Mouse (Mus musculus): Measurements from ENCODE around the gene Lgr4. TPM values are rescaled to one million over a fixed set of nuclear protein-coding genes. Genes with fewer than 3 reads are reported as not detected.
A peak's percentile ranks its signal among the peaks of the same experiment; 100 is the strongest.

Lgr4 gene
- total RNA-seq, 2 experiments from 2014 or later = 24.7 to 24.9 TPM

DNA sequence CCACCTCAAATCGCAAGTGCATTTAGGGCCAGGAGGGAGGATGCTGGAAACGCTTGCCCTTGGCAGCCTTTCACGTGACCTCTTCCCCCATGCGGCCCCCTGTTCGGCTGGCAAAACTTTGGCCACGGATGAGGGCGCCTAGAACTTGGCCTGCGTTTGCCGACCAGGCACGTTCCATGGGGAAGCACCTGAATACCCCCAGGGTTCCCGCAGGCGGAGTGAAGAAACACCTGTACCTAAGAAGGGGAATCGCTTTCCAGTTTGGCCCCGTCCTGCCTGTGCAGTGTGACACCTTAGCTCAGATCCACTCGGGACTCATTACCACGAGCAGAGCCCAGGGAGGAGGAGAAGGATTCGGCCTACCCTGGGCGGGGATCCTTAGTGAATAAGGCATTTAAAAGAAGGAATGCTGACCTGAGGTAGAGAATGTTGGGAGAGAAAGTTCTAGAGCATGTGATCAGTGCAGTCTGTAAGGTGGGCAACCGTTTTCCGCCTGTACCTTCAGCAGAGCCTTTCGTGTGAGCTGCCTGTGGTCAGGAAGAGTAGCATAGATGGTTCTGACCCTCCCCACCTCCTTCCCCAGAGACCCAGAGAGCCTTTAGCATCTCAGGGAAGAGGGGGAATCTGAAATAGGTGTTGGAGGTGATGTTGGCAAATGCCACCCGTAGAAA is 1.3 kb downstream of the Lgr4 start:
- no peak for DNase-seq
- intact Hi-C loops (cut with DNase I) = loop anchor here (5.0 kb wide), 3 partner anchors 54 to 99 kb away; partner anchors contain the start of gene Ccdc34

DNA sequence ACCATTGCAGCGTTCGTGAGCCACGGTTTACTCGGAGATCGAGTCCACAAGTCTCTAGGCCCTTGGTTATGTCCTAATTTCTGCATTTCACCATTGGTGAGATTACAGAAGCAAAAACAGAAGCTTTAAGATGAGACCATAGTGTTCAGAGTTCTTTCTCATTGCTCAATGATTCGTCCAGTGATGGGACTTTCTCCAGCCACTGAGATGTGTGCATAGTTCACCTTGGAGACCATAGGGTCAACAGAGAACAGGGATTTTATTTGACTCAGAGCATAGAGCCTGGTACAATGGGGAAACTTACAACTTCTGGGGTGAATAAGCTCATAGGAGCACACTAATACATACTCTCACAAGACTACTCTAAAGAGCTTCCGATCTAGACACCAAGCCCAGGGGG is 3.0 kb downstream of the Lgr4 start:
- DNase-seq = no peak
- intact Hi-C loops (cut with DNase I) = no loop called here

DNA sequence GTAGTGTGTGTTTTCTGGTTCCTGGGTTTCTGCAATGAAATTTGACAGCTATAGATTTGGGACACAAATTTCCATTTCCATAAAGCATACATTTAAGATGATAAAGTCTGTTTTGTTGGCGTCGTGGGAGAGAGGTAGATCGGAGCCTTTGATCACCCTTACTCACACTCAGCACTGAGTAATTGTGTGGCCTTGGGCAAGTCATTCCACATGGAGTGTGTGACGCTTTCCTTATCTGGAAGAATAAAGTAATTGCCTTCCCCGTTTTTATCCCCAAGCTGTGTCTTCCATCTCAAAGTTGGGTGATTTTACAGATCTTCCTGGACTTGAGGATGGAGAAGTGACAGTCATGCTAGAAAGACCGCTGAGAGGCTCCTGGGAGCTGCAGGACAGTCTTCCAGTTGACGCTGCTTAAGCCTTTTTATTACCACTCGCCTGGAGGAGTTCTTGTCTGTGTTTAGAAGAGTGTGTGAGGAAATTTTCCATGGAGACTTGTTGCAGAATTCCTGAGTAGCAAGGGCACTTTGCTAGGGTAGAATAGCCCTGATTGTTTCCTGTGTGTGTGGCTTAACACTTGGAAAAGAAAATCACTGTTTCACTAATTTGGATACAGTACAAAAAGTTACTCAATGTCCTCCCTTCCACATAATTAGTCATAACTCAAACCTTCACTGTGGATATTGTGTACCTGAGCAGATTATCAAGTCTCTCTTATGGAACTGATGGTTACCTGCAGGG is 4.0 kb downstream of the Lgr4 start:
- no peak for DNase-seq
- intact Hi-C loops (cut with DNase I) = no loop called here

DNA sequence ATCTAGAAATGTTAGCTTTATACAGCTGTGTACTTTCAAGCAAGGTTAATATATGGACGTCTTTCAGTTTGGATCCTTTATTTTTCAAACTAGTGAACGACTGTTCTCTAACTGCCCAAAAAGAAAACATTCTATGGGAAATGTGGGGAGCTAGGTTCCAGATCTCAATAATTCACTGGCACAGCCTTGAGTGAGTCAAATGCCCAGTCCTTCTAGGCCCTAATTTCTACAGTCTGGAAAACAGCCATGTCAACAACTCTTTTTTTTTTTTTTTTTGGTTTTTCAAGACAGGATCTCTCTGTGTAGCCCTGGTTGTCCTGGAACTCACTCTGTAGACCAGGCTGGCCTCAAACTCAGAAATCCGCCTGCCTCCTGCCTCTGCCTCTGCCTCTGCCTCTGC is 4.9 kb downstream of the Lgr4 start:
- intact Hi-C loops (cut with DNase I) = no loop called here
- DNase-seq = no peak

DNA sequence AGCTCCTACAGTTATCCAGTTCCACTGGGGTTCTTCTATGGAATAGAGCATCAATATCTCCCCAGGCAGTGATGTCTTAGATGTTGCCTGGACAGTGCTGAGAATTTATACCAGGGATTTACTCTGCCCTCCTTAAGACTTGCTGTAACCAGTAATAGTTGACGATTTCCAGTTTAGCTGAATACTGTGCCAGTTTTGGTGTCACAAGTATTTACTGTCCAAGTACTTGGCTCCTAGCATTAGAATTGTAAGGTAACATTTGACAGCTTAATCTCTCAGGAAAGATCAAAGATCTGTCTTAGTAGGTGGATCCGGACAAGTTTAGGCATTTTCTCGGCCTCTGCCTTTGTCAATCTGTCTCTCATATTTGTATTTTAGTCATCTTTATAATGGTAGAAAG is 5.6 kb downstream of the Lgr4 start:
- intact Hi-C loops (cut with DNase I) = no loop called here

DNA sequence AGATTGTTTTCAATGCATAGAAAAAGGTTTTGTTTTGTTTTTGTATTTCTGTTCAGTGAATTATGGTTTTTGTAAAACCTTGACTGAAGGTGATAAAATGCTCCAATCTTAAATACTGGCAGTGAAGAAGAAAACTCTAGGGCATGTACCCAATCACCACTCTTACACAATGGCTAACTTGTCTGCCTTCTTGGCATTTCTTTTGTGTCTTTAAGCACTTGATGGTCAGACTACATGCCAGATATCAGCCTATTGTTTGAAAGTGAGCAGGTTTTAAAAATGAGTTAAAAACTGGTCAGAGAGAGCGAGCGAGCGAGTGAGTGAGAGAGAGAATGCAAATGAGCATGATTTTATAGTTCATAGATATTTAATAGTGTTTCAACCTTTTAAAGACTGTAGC is 6.5 kb downstream of the Lgr4 start:
- no peak for DNase-seq
- intact Hi-C loops (cut with DNase I) = no loop called here

More for the DNA sequence above, 5.6 kb downstream of the Lgr4 start:
- no peak for DNase-seq

DNA sequence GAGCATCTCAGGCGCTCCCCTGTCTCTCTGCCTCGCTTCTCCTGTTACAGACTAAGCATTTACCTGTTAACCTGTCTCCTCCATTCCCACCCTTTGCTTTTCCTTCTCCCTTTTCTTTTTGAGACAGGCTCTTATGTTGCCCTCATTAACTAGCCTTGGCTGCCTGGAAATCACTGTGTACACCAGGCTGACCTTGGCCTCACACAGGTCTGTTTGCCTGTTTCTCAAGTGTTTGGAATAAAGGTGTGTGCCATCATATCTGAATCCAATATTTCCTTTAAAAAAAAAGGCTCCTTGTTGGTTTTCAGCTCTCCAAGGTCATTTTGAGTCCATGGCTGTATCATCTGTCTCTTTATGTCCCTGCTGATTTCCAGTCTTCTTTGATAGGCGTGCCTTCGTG is 9.5 kb downstream of the Lgr4 start:
- DNase-seq = no peak
- intact Hi-C loops (cut with DNase I) = no loop called here

DNA sequence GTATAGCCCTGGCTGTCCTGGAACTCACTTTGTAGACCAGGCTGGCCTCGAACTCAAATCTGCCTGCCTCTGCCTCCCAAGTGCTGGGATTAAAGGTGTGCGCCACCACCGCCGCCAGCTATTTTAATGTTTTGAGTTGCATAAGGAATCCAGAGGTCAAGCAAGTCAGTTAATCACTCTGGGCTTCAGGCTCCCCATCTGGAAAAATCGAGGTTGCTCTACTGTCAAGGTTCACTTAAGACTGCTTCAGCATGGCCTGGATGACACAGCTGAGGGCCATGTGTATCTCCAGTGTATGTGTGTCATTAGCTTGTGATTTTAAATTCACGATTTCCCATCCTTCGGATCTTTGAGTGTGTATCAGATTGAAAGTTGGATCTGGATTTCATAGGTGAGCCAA is 10.0 kb downstream of the Lgr4 start:
- intact Hi-C loops (cut with DNase I) = no loop called here
- no peak for DNase-seq

DNA sequence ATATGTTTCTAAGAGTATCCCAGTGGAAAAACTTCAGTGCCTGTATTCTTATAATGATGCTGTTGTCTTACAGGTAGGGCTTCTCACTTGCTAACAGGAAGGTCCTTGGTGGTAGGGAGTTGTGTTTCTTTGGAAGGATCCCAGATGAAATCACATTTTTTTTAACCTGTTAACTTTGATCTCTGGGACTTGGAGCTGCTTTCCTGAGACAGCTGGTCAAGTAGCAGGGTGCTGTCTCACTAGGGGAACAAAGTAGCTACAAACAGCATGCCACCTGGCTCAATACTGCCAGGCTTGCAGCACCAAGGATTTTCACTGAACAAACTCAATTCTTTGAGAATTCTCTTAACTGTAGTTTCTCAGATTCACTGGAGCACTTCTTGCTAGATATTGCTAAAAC is 10.4 kb downstream of the Lgr4 start:
- intact Hi-C loops (cut with DNase I) = no loop called here
- DNase-seq = no peak

DNA sequence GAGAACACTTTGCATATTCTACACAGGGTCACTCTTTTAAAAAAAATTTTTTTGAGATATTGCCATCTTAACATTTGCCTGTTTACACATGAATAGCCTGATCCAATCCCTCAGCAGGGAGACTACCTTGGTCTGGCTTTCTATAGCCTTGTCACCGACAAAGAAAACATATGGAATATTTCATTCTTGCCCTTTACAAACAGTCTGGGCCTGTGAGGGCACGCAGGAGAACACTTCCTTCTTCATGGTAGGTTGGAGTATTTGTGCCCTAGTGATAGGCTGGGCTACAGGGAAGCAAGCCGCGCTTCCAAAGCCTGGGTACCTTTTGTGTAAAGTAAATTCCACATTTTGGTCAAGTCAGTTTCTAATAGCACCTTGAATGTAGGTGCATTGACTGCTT is 11.3 kb downstream of the Lgr4 start:
- DNase-seq = no peak

DNA sequence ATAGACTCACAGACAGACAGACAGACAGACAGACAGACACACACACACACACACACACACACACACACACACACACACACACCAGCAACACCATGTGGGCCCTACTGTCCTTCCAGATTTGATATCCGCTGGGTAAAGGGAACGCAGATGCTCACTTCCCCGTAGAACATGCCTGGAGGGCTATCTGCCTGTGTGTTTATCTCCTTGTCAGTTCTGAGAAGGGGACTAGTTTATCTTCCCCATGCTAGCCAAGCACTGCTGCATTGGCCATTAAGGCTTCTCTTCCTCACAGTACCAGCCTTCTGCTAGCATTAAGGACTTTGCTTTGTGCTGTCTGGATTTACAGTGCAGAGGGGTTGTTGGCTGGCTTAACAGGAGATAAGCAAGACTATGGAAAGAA is 11.8 kb downstream of the Lgr4 start:
- intact Hi-C loops (cut with DNase I) = no loop called here
- no peak for DNase-seq

More for the DNA sequence above, 11.3 kb downstream of the Lgr4 start:
- intact Hi-C loops (cut with DNase I) = no loop called here

DNA sequence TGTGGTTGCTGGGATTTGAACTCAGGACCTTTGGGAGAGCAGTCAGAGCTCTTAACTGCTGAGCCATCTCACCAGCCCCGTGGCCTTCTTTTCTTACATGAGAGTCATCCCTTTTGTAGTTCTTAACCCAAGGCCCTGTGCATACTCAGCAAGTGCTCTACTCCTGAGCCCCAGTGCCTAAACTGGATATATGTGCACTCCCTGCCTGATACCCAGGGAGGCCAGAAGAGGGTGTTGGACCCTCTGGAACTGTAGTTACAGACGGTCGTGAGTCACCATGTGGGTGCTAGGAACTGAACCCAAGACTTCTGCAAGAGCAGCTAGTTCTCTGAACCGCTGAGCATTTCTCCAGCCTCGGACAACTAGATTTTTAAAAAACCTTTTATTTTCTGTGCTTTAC is 12.9 kb downstream of the Lgr4 start:
- no peak for DNase-seq
- intact Hi-C loops (cut with DNase I) = no loop called here

DNA sequence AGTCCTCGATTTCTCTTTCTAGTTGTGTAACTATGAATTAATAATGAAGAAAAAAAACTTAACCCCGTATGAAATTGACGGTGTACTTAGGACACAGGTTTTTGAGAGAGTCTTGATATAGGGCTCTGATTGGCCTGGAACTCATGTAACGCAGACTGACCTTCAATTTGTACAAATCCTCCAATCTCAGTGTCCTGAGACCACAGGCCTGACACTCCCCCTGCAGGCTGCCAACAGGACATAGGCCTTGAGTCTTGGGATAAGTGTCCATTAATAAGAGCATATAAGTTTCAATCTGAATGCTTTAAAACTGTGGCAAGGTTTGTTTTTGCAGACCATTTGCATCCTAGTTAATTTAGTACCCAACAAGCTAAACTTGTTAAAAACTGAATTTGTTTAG is 13.3 kb downstream of the Lgr4 start:
- DNase-seq = no peak
- intact Hi-C loops (cut with DNase I) = no loop called here

DNA sequence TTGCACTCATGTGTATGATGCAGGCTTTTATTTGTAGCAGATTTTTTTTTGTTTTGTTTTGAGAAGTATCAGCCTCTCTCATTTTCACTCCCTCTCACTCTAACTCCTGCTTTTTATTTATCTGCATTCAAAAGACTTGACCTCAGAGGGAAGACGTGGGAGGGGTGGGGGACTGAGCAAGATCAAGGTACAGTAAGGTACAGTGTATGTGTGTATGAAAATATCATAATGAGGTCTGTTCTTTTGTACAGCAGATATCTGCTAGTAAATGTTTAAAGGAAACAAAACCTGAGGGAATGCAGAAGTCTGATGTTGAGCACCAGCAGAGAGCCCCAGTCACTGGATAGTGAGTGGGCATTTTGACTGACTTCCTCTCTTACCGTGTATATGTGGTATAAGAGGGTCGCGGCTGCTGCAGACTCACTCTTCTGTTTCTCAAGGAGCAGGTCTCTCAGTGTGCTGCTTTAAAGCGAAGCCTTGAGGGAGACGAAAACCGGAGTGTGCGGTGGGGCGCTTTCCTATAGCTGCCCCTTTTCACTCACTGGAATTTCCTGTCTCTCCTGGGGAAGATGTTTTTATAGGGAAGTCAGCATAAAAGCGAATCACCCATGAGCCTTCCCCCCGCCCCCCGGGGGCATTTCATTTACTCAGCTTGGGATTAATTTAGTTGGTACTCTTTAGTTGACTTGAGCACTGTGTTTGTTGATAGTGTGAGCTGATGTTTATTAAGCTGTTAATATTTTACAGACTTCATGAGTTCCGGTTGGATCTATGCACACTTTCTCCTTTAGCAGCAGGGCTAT is 14.7 kb downstream of the Lgr4 start:
- intact Hi-C loops (cut with DNase I) = no loop called here

DNA sequence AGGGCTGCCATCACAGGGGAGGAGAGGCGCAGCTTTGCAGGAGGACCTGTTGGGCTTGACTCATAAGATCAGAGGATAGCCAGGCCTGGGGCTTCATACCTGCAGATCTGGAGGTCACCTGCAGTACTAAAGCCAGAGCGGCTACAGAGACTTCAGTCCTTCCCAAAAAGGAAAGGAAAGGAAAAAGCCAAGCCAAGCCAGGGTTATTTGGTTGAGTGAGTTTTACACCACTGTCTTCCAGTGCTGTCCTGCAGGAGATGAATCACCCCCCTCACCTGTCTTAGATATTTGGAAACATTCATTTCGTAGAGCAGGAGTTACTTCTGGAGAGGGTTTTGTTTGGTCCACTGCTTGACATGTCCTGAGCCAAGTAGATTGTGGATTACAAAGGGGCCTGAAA is 15.7 kb downstream of the Lgr4 start:
- intact Hi-C loops (cut with DNase I) = no loop called here
- no peak for DNase-seq

More for the DNA sequence above, 14.7 kb downstream of the Lgr4 start:
- DNase-seq = no peak

DNA sequence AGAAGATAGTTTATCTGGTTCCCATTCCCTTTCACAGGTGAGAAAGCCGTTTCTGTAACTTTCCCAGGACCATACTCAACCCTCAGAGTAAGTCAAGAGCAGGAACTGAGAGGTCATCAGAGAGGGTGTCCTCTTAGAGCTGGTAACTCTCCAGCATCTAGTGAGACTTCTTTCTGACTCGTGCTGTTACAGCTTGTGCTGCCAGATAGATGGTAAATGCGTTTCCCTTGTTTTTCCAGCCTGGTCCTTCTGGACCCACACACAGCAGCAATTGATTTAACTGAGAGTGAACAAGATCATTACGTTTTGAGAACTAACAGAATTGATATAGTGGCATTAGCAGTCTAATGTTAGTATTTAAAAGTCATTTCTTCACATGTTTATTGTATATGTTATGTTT is 16.6 kb downstream of the Lgr4 start:
- intact Hi-C loops (cut with DNase I) = no loop called here
- DNase-seq = no peak

DNA sequence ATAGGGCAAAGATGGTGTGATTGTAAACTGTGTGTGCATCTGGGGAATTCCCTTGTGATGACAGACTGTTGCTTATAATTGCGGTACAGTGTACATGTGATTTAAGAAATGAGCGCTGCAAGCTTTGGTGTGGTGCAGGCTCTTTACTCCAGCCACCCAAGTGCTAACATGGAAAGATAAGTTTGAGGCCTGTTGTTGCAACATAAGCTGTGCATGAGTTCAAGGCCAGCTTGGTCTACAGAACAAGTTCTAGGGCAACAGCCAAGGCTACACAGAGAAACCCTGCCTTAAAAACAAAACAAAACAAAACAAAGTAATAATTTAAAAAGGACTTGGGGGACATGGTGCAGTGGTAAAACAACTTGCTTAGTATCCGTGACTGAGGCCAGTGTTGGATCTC is 17.7 kb downstream of the Lgr4 start:
- no peak for DNase-seq
- intact Hi-C loops (cut with DNase I) = no loop called here

DNA sequence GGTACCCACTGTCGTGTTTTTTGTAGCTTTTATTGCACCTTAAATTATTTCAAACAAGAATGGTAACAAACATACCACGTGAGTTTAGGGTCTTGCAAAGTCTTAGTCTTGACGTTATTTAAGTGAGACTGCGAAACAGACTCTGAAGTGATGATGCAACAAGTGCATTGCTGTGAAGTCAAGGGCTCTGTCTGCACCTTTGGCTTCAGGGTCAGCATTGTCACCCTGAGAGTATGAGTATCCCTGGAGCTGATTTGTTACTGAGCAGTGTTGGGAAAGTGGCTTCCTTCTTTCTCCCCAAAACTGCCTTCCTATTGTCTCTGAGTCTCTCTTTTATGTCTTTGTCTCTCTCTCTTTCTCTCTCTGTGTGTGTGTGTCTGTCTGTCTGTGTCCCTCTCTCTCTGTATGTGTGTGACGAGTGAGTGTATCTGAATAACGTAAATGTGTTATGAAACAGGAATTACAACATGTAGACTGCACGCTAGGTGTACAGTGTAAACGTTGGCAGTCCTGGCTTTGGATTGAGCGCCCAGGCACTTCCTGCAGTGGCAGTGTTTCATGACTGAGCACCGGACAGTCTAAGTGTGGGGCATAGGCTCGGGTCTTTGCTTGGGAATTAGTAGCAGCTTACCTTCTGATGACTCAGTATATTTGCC is 18.4 kb downstream of the Lgr4 start:
- intact Hi-C loops (cut with DNase I) = no loop called here
- DNase-seq = no peak

DNA sequence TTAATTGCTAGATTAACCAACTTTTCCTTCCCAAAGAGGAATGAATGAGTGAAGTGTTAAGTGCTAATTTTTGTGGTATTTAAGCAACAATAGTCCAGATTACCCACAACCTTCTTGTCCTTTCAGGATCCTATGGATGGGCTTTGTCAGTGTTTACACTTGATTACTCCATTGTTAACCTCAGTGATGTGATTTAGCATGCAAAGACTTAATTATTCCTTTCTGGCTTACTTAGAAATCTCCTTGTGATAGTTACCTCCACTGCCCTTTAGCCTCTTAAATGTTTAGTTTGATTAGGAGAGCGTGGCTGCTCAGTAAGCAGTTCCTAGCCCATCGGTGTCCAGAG is 18.9 kb downstream of the Lgr4 start:
- no peak for DNase-seq
- intact Hi-C loops (cut with DNase I) = no loop called here

DNA sequence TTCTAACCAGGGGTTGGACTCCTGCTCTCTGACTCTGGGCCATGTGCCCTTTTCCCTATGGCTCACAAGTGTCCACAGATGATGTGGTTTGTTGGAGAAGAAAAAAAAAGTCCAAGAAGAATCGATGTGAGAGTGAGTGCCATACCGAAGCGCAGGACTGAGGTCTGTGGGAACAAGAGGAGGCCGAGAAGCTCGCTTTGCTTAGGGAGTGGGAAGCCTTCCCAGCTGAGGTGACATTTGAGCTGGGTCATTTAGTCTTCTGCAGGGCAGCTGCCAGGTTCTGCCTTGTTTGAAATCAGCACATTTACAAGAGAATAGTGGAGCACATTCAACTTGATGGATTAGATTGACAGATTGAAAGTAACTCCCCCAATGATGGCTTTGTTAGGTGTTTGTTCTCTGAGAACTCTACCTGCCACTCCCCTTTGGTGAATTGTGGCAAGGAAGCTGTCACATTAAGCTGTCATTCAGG is 24.6 kb downstream of the Lgr4 start:
- intact Hi-C loops (cut with DNase I) = no loop called here
- peak in 1 of 2 experiments; percentile 24 for DNase-seq
